Mouse (Mus musculus): ENCODE results near the gene Olfr287.

The Olfr287 gene

GRCm38 (mm10) chr15:98220877-98221276 lies at the start of gene Olfr287, which contains the start of gene Gm44579:
TSS of gene Olfr287 (minus strand) at chr15:98221056.
TSS of gene Gm44579 (minus strand) at chr15:98220977.
- no peak for DNase-seq

DNA sequence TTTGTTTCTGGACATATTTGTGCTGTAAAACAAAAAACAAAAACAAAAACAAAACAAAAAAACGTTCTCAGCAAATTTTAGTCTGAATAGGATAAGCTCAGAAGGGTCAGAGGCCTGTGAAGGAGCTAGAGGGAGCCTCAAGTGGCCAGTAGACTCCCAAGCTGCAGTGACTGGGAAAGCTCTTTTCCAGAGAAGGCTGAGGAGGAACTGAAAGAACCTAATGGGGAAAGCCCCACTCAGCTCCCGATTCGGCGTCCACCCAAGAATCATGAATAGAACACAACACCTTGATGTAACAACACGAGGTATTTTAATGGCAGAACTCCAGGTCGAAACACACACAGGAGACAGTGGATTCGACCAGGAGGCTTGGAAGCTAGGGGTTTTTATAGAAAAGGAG lies 36.9 kb upstream of the Olfr287 start:
- DNase-seq, result no peak

DNA sequence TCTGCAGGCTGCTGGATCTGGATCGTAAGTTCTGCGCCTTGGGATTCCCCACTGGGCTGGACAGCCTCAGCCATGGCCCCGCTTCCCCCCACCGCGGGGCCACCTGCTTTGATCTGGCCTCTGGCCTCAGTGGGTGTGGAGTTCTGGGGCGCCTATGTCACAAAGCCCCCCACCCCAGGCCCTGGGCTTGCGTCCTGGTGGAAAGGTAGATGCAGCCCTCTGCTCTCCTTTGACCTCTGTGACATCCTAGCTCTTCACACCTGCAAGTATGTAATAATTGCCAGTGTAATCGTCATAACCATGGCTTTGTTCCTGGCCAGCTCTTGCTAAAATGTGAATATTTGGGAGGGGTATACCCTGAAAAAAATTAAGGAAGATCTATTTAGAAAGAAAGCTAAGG lies 36.3 kb upstream of the Olfr287 start, which contains the start of gene H1fnt:
H1fnt (minus strand) TSS at position 101 of the 400 bp plus-strand sequence.
- DNase-seq, result no peak

DNA sequence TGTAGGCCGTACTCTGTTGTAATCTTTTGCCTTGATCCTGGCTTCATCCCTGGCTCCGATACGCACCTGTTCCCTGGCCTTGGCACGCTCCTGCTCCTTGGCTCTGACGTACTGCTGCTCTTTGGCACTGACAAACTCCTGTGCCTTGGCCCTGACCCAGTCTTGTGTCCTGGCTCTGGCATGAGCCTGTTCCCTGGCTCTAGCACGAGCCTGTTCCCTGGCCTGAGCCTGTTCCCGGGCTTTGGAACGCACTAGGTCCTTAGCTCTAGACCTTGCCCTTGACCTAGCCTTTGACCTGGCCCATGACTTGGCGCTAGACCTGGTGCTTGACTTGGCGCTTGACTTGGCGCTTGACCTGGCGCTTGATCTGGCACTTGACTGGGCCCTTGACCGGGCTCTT lies 35.4 kb upstream of the Olfr287 start:
- peak; percentile 87 for DNase-seq

GRCm38 (mm10) chr15:98235442-98235841 lies 14.6 kb upstream of the Olfr287 start:
- no peak for DNase-seq

DNA sequence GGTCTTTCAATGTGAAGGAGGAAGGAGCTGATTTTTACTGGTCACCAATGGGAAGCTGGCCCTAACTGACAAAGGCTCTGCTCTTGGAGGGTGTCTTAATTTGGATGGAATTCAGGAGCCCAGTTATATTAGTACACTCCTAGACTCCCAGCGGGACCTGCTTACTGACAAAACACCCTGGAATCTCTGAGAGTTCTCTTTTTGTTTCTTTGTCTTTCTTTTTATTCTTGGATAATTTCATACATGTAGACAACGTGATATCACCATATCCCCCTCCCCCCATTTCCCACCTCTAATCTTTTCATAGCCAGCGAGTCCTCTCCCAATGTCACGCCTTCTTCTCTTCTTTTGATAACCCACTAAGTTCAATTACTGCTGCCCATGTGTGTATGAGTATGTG lies 13.5 kb upstream of the Olfr287 start, which contains the start of gene Olfr286:
Olfr286 (minus strand) TSS at position 101 of the 400 bp plus-strand sequence.
- no peak for DNase-seq

DNA sequence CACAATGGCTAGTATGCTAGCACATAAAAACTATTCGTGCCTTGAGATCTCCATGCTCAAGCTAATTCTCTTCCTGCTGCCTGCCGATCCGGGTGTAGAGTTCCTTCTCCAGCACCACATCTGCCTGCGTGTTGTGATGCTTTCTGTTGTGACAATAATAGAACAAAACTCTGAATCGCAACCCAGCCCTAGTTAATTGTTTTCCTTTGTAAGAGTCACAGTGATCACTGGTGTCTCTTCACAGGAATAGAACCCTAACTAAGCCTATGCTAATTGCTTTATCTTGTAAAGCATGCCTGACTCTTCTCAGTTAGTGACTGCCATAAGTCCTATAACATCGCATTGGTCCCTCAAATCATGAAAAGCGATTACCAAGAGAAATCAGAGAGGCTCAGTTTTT lies 5.2 kb upstream of the Olfr287 start:
- no peak for DNase-seq

DNA sequence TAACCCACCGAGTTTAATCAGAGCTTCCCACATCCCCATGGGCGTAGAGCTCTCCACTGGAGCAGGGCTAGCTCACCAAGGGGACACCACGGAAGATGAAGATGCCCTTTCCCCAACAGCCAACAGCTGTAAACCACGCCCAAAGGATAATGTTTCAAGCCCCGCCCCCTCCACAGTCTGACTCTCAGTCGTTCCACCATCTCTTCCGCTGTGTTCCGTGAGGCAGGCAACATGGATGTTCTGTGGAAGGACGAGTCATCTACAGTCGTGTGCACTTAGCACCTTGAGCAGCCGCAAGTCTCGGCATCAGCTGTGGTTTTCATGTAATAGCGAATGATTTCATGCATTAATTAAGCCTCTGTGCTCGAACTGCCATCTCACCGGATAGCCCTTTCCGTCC lies 4.8 kb upstream of the Olfr287 start:
- no peak for DNase-seq

DNA sequence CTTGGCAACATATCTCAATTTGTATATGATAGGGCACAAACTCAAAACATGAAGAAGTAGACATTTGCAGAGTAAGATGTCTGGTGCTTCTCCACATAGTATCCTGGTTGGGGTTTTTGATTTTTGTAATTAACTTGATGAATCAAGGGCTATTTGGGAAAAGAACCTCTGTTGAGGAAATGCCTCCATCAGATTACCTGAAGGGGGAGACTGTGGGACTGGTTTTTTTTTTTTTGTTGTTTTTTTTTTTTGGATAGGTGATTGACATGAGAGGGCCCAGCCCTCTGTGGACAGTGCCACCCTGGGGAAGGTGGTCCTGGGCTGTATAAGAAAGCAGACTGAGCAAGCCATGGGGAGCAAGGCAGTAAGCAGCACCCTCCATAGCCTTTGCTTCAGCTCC lies 1.5 kb upstream of the Olfr287 start:
- DNase-seq, result no peak

- DNase-seq, result no peak
Observed at GRCm38 (mm10) chr15:98214130-98214529, 6.7 kb downstream of the Olfr287 start.

- DNase-seq, result no peak
Observed at GRCm38 (mm10) chr15:98213336-98213870, 7.5 kb downstream of the Olfr287 start.

GRCm38 (mm10) chr15:98209676-98210075 lies 11.2 kb downstream of the Olfr287 start:
- DNase-seq, result peak; percentile 65

- peak; percentile 31 for DNase-seq
Observed at GRCm38 (mm10) chr15:98195442-98195841, 25.4 kb downstream of the Olfr287 start, which contains the start of gene Olfr288. TSS of gene Olfr288 (minus strand) at chr15:98195542.

DNA sequence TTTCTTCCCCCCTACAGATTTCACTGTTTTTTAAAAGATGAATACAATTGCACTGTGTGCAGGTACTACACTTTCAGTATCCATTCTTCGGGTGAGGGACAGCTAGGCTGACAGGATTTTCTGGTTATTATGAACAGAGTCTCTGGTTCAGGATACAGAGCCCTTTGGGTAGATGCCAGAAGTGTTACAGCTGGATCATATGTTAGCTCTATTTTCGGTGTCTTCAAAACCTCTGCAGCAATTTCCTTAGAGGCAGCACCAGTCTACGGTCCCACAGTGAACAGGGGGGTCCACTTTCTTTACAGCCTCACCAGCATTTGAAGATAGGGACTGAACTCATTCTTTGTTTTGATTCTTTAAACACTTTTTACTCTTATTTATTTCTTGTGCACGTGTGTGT lies 36.4 kb downstream of the Olfr287 start:
- DNase-seq, result peak; percentile 78

DNA sequence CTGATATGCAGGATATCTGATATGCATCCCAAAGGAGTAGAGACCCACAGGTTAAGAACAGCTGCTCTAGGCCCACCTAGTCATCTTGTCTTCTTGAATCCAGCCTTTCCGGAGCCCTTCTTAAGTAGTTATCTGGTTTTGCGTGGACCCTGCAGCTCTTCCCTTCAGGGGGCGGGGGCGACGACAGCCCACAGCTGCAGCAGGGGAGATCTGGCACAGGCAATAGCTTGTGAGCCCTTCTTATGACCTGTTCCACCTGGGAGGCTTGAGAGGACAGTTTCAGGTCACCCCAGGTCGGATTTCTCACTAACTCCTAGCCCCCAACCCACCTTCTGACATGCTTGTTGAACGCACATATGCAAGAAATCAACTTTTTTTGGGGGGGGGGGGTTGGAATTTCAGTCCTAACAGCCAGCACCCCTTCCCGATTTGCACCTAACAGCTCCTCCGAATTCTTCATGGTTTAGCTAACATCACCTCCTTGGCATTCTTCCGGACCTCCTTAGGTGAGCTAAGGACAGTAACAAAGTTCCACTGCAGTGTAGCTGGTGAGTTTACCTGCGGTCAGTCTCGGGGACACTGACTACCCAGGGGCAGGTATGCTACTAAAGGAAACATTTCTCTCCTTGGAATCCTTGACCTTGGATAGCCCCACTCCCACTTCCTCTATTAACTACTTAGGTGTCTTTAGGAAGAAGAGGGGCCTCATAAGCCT lies 38.8 kb downstream of the Olfr287 start:
- DNase-seq, result peak; percentile 92

DNA sequence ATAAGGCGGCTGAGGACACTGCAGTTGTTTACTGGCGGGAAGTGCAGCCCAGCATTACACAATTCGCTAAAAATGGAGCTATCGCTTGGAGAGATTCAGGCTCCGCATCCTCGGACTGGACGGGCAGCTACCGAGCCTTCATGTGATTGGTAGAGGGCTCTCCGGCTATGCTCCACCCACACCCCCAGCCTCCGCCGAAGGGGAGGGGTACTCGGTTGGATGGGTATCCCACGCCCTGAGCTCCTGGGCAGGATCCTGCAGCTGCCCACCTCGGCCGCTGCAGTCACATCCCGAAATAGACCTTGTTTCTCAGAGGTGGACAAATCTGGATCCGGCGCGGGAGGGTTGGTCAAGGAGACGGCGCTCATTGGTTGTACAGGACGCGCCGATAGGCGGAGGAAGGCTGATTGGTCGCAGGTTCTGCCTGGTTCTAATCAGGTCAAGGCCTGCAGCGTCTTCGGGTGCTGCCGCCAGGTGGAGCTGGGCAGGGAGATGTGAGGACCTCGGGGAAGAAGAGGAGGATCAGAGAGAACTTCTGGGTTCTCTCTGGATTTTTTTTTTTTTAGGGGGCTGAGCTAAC lies 39.6 kb downstream of the Olfr287 start:
- DNase-seq, result peak; percentile 100

GRCm38 (mm10) chr15:98180567-98181131 lies 40.2 kb downstream of the Olfr287 start:
- DNase-seq, result peak; percentile 68

- peak; percentile 51 for DNase-seq
Observed at GRCm38 (mm10) chr15:98177320-98177719, 43.5 kb downstream of the Olfr287 start.

- DNase-seq, result peak; percentile 84
Observed at GRCm38 (mm10) chr15:98173821-98174220, 47.0 kb downstream of the Olfr287 start.

- DNase-seq, result peak; percentile 63
Observed at GRCm38 (mm10) chr15:98172113-98172512, 48.7 kb downstream of the Olfr287 start.

- DNase-seq, result peak; percentile 71
Observed at GRCm38 (mm10) chr15:98170917-98171316, 49.9 kb downstream of the Olfr287 start.

DNA sequence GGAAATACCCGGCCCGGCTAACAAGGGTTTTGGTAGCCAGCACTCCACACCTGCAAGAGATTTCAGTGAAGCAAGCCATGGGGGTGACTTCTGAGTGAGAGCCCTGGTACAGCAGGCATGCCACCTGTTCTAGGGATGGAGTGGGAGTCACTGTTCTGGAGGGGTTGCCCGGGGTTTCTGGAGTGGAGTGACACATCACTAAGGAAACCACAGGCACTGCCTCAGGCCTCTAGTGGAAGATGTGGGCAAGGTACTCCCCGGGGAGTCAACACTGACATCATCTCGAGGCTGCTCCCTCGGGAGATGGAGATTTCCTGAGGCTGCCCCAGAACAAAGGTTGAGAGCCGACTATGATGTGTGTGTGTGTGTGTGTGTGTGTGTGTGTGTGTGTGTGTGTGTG lies 50.5 kb downstream of the Olfr287 start:
- DNase-seq, result peak; percentile 93

DNA sequence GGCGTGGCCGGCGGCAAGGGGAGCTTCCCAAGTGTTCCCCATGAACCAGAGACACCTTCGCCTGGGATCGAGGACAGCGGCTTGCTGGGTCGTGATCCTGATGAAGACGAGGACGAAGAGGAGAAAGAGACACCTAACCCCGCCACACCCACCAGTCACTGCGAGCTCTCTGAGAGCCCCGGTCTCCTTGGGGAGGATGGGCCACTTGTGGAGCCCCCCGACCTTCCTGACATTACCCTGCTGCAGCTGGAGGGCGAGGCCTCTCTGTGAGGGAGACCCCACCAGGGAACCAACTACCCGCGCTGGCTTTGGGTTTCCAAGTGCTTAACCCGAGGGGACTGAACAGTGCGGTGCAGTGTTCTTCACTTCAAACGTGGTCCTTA lies 52.2 kb downstream of the Olfr287 start:
- peak; percentile 90 for DNase-seq

Measured in heart, adult 11 months (tissue).